Mouse (Mus musculus) neutrophil, adult 5-6 weeks (primary cell): ENCODE measurements at regions not wholly inside any gene's neighbourhood (a gene's known extent, or its start where the extent isn't known, plus 50 kb on each side); places are given as distances from the start of the nearest gene placed in this dataset.

Experiments used
- ATAC-seq: fragments of 151-379, 151-347 bp; 2 replicates; pipeline ENCODE4 v1.8.0; 2017; ENCODE audit warnings: mild to moderate bottlenecking, moderate TSS enrichment; ENCODE audit not compliant: insufficient number of reproducible peaks, poor library complexity, low FRiP score, severe bottlenecking; ENCODE audit errors: extremely low read depth

- ATAC-seq, result no peak
These were observed 92.7 kb upstream of the Zc3h12a start for GRCm38 (mm10) chr4:125220314-125220713.

DNA sequence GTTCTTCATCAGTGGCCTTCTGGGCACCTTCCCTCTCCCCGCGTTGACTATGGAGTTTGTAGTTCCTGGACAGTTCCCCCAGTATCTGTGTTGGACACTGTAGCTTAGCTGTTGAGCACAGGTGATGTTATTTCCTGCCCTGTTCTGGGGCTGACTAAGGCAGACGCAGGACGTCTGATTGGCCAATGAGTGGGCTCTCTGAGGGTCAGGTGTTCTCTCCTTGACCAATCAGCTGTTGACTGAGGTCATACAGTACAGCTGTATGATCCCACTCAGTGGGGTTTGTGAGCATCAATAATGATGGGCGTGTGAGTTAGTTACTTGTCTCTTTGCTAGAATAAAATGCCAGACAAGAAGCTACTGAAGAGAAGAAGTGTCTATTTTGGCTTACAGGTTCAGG is 91.6 kb upstream of the Zc3h12a start:
- no peak for ATAC-seq

DNA sequence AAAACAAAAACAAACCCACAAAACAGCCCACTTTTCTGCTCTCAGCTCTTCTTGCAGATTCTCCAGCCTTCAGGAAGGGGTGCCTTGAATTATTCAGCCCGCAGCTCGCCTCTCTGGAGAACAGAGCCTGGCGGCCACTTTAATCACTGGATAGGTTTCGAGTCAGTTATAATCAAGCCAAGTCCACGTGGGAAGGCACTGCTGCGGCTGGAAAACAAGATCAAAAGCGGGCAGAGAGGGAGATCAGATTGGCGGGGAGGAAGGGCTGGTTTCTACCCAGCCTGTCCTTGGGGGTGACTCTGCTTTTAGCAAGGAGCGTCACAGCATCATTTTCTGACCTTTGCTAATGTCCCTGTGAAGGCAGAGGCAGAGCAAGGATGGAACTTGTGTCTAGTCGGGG is 86.7 kb upstream of the Zc3h12a start:
- no peak for ATAC-seq

DNA sequence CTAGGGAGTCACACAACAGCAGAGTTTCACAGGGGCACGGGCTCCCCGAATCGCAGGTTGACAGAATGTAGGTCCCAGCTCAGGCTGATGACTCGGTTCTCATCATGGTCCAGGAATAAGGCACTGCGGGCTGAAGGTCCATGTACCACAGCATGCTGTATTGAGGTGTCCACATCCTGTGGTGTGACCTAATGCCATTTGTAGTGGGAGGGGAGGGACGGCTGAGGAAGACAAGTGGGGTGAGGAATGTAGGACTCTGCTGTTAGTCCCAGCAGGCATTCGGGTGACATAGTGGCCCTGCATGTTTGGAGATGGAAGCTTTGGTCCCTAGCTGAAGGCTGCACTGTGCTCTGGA is 84.5 kb upstream of the Zc3h12a start:
- no peak for ATAC-seq

DNA sequence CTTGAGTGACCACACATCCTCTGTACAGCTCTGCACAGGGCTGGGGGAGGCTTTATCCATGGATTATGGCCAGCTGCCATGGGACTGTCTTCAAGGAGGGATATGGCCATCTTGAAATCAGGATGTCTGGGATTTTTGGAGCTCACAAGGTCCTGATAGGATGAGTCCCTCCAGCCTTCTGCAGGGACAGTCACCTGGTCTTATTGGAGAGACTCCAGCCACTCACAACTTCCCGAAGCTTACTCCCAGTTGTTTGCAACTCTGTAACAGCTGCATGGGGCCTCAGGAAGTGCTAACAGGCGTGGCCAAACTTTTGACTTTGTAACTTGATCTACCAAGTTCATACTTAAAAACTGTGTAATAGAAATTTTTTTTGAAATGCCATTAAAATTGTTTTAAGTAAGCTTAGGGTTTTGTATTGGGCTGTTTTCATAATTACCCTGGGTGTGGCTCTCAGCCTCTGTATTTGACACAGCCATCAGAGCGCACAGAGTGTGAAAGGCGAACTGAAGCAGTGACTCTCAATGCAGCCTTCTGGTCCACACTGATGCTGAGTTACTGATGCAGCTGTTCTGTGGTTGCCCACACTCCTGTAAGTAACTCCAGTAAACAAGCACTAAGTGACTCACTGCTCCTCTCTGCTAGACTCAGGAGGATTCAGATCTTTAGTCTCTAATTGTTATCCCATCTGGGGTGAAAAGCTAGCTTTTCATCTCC is 84.0 kb upstream of the Zc3h12a start:
- no peak for ATAC-seq

- no peak for ATAC-seq
These were observed 83.1 kb upstream of the Zc3h12a start for GRCm38 (mm10) chr4:125210719-125211118.

DNA sequence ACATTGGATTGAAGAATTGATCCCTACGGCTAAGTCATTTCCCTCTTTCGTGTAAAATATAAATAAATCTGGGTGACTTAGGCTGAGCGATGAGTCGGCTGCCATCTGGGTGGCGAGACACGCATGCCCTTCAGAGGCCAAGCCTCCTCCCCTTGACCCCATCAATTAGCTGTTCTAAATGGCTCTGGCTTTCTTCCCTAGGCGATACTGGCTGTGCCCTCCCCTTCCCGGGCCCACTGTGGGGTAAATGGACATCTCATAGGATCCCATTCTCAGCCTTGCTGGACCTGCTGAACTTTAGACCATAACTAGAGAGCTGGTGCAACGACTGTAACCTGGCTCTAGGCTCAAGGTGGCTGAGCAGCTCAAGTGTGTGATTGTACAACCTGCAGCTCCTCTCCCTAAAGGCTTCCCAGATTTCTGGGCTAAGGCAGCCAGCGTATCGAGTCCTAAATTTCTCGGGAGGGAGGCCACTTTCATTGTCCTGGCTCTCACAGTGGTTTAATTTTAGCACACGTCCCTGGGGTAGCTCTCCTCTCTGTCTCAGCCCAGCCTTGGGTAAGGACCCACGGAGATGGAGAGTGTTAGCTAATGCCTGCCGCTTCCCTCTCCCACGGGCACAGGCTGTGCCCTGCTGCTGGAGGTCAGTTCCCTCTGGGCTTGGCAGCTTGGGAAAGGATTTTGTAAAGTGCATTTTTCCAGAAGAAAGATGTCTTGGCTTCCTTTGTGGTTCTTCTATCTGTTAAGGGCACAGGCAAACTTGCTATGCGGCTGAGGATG is 80.7 kb upstream of the Zc3h12a start:
- no peak for ATAC-seq

GRCm38 (mm10) chr4:125203521-125203920 is 75.9 kb upstream of the Zc3h12a start:
- ATAC-seq, result no peak

DNA sequence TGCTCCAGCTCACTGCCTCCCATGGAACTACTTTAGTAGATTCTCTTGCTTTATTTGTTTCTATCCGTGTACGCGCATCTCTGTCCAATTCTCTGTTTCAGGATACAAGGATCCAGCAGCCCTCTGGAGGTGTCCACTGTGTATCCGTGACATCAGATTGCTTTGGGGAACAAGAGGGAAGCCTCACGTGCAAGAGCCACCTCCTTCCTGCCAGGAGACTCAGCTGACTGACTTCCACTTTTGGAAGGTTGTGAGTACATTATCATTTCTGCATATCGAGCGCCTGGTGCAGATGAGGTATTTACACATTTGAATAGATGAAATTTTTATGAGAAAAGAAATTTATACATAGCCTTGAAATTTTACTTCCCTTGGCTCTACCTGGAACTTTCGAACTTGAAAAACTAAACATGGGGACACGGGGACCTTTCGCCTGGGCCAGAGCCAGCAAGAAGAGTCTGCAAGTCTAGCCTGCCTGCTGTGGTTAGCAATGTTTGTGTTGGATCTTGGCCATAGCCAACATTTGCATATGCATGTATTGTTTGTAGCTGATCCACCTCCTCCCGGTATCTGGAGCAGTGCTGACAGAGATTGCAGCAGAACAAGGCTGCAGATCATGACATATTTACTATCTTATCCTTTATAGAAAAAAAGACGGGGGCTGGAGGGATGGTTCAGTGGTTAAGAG is 74.1 kb upstream of the Zc3h12a start:
- ATAC-seq, result no peak

DNA sequence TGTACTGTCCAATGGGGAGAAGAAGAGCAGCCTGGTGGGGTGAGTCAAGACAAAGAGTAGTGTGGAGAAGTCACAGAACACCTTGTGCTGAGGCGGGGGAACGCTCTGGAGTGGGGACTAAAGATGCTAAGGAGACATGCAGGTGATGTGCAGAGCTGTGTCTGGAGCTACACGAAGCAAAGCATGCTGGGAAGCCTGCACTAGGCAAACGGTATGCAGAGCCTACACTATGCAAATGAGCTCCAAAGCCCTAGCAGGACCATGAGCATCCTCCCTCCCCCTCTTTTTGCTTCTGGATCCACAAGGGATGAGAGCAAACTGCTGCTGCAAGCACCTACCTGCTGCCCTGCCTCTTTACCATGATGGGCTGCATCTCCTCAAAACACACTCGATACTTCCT is 73.1 kb upstream of the Zc3h12a start:
- no peak for ATAC-seq

DNA sequence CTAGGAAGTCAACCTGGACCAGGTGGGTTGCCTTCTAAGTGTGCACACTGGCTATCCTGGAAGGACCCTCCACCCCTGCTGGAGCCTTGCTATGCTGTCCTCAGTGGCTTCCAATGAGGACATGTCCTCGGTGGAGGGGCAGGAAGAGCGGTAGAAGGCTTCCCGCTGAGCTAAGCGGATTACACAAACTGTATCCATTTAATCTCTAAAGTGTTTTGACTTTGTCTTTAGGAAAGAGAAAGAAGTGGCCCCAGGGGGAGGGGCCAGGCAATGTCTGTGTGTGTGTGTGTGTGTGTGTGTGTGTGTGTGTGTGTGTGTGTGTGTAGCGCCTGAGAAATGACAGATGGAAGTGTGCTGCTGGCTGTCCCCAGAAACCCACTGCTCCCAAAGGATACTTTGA is 71.6 kb upstream of the Zc3h12a start:
- ATAC-seq, result no peak

DNA sequence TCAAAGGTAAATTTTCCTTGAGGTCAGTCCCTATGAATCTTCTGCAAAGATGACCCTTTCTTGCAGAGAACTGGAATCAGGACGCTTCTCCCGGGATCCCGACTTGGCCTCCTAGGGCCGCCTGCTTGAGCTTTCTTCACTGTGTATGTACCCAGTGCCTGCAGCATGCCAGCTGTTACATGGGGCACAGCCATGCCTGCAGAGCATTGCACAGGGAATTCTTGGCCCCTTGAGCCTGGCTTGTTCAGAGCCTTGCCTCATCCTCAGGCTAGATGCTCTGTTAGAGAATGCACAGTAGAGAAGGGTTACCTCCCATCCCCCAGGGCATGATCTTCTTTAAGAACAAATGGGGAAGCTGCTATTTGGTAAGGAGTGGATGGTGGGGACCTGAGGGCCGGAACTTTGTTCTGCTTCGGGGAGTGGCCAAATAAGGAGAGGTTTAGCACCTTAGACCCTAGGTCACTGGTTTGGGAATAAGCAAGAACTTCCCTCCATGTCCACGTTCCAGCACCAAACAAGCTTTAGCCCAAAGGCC is 68.3 kb upstream of the Zc3h12a start:
- no peak for ATAC-seq

DNA sequence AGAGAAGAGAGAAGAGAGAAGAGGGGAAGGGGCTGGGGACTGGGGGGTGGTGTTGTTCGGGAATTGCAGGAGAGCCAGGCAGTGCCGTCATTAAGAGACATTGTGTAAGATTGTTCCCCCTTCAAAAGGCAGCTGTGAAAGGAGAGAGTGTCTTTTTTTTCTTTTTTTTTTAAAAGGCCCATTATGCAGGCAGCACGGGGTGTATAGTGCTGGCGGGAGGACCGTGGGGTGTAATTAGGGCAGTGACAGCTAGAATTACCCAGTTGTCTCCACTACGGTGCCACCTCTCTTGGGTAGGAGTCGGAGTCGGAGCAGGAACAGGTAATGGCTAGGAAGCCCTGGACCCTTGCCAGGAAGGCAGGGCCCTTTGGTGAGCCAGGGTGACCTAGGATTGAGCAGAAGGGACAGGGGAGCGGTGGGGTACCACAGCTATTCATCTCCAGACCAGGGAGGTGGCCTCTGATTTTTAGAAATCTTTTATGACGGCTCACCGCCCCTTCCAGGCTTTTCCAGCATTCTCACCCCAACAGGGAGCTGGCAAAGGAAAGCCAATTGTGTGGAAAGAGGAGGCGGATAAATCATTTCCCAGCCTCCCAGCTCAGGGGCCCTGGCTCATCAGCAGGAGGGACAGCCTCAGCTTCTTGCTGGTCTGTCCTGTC is 67.2 kb upstream of the Zc3h12a start:
- ATAC-seq, result no peak; the same call in 1 of the 2 replicates

GRCm38 (mm10) chr4:125194298-125194697 is 66.7 kb upstream of the Zc3h12a start:
- no peak for ATAC-seq

- ATAC-seq, result no peak
These were observed 64.0 kb upstream of the Zc3h12a start for GRCm38 (mm10) chr4:125191680-125192079.

DNA sequence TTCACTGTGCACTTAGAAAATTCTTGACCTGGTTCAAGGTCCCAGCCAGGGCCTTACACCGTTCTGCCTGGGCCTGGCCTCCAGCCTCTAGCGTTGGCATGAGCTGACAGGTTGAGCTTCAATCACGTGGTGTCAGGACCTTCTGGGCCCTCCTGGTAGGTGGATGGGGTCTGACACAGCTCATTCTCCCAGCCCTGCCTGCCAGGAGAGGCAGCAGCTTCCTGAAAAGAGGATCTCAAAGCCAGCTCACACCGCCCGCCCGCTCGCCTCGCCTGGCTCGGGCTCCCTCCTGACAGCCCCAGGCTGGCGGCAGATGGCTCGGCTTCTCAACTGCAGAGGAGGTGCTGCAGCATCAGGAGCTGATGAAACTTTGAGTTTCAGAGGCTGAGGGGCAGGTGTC is 63.4 kb upstream of the Zc3h12a start:
- no peak for ATAC-seq

DNA sequence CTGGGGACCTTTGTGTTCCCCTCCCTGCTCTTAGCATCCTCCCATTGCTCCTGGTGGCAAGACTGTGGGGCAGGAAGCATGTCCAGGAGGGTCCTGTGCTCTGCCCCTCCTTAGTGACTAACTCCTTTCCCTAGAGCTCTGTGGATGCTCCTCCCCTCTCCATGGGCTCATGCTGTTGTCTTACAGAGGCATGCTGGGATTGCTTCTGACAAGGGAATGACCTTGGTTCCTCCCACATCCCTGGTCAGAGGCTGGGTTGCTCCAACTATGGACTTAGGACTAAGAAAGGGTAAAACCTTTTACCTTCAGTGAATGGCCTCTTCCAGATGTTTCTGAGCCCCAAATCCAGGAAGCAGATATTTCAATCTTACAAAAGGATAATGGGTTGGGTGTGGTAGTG is 62.3 kb upstream of the Zc3h12a start:
- no peak for ATAC-seq

DNA sequence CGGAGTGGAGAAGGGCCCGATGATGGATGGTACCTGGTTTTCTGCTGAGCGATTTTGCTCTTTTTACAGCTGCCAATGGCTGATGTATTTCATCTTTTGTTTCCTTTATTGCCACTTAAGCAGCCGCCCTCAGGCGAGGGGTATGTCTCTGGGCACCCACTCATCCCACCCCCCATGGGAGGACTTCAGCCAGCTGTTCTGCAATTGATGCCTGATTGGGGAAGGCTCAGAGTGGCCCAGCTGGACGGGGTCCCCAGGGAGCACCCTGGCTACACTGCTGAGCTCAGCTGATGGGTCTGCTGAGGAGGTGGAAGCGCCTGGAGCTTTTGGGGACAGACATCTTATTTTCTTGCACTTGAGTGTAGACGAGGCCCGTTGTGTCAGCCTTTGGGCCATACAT is 58.6 kb upstream of the Zc3h12a start:
- ATAC-seq, result no peak

GRCm38 (mm10) chr4:125185076-125185475 is 57.4 kb upstream of the Zc3h12a start:
- no peak for ATAC-seq
